Comparison of ENCODE assay signal across 10 mouse cellular contexts in genomic region chr19:53394552-53394951, GRCm38 (mm10). TPM values are rescaled to one million over a fixed set of nuclear protein-coding genes. Genes with fewer than 3 reads are reported as not detected.
DNase-seq lines count a peak whose midpoint lies in the region; ATAC-seq and TF ChIP-seq lines count a peak whose summit lies in the region.
"Had no signal": no experiment of that assay in that cellular context is flagged by ENCODE, and none has a peak within 500 bp of the region (broad histone marks: within the 10 kb centered on the region; RNA-seq: fewer than 3 reads in every experiment).

No protein-coding gene starts in this region.

- DNase-seq in intestine, embryonic 14.5 days (ENCODE audit: low spot score) = peak; percentile 68
- DNase-seq in 416B (ENCODE audit: low read depth) (peak; percentile 91), Patski (ENCODE audit: low read depth, low spot score) (no peak)
- DNase-seq in lung, adult 2 months = peak; percentile 24
- DNase-seq in thymus, postnatal 4 days = peak; percentile 29
- DNase-seq in spleen, postnatal 14 days (ENCODE audit: low spot score in 2 of 2) = no peak

- H3K36me3 ChIP-seq in intestine, embryonic 14.5 days (ENCODE audit: control insufficient read depth, insufficient read depth, low read length) = no peaks in the 10 kb centered on the region
- no peaks in the 10 kb centered on the region for H3K36me3 ChIP-seq in intestine, embryonic 16.5 days (ENCODE audit: control insufficient read depth, insufficient read depth, low read length)
- H3K36me3 ChIP-seq: embryonic facial prominence, embryonic 12.5 days; midbrain, embryonic 12.5 days had no signal

- 20% methylated on average over 7 of the region's 7 CpGs for WGBS in intestine, embryonic 14.5 days
- 11% methylated on average over 7 of the region's 7 CpGs for WGBS in intestine, embryonic 16.5 days
- 3% methylated on average over 7 of the region's 7 CpGs for WGBS in lung, adult 2 months

- TF ChIP-seq CTCF in Patski (IDR thresholded peaks at IDR 0.05) = peak; percentile 64
- TF ChIP-seq CTCF in embryonic fibroblast, embryonic 13.5 days (IDR thresholded peaks at IDR 0.05; ENCODE audit: borderline replicate concordance, insufficient read depth, low read length) = no peak
- TF ChIP-seq CTCF in lung, adult 2 months (IDR thresholded peaks at IDR 0.05; ENCODE audit: insufficient read depth, low read length) = no peak

- no peaks in the 10 kb centered on the region for H3K9me3 ChIP-seq in intestine, embryonic 14.5 days (ENCODE audit: control insufficient read depth, low read length)
- no peaks in the 10 kb centered on the region for H3K9me3 ChIP-seq in intestine, embryonic 16.5 days (ENCODE audit: control insufficient read depth, low read length)
- H3K9me3 ChIP-seq: embryonic facial prominence, embryonic 12.5 days; midbrain, embryonic 12.5 days had no signal

- no peak overlapping the region for H3K27ac ChIP-seq in intestine, embryonic 14.5 days (ENCODE audit: low read depth)
- H3K27ac ChIP-seq in intestine, embryonic 16.5 days (ENCODE audit: low read length) = no peak overlapping the region
- H3K27ac ChIP-seq in embryonic fibroblast, embryonic 13.5 days (ENCODE audit: insufficient read depth, low read length) = peak overlapping the region; percentile 17; the same call in 1 of the 2 replicates
- H3K27ac ChIP-seq: embryonic facial prominence, embryonic 12.5 days; midbrain, embryonic 12.5 days had no signal

- CTCF ChIA-PET in Patski (lab: Charles Lee) = interaction anchor here (0.7 to 3.0 kb wide), 24 partner anchors 11 to 255 kb away, joined by 3 to 13 read pairs (median 4); no protein-coding TSS in a partner anchor

- H3K27me3 ChIP-seq in intestine, embryonic 14.5 days (replicated peaks; ENCODE audit: control insufficient read depth, insufficient read depth, low read length) = no peaks in the 10 kb centered on the region
- no peaks in the 10 kb centered on the region for H3K27me3 ChIP-seq in intestine, embryonic 16.5 days (replicated peaks; ENCODE audit: control insufficient read depth, insufficient read depth, low read length)
- no peaks in the 10 kb centered on the region for H3K27me3 ChIP-seq in Patski
- H3K27me3 ChIP-seq: embryonic facial prominence, embryonic 12.5 days; midbrain, embryonic 12.5 days had no signal

- H3K4me1 ChIP-seq in intestine, embryonic 14.5 days (replicated peaks; ENCODE audit: control insufficient read depth, insufficient read depth, low read length) = peaks cover 4% of the 10 kb centered on the region
- 0 out of 2 replicates have a peak, but pooled peaks cover 2% of the 10 kb centered on the region for H3K4me1 ChIP-seq in intestine, embryonic 16.5 days (ENCODE audit: control insufficient read depth, insufficient read depth, low read length)
- H3K4me1 ChIP-seq in embryonic fibroblast, embryonic 13.5 days (ENCODE audit: control insufficient read depth, insufficient read depth, low read length) = no peaks in the 10 kb centered on the region
- peaks cover 4% of the 10 kb centered on the region for H3K4me1 ChIP-seq in lung, adult 2 months (ENCODE audit: control insufficient read depth, insufficient read depth, low read length)

- no peak overlapping the region for H3K4me3 ChIP-seq in intestine, embryonic 14.5 days (ENCODE audit: low read depth, low read length)
- no peak overlapping the region for H3K4me3 ChIP-seq in intestine, embryonic 16.5 days (ENCODE audit: low read length)
- no peak overlapping the region for H3K4me3 ChIP-seq in embryonic fibroblast, embryonic 13.5 days (ENCODE audit: insufficient read depth, low read length)
- no peak overlapping the region for H3K4me3 ChIP-seq in lung, adult 2 months (replicated peaks; ENCODE audit: extremely low read depth, low read depth, low read length)
- H3K4me3 ChIP-seq: embryonic facial prominence, embryonic 12.5 days; midbrain, embryonic 12.5 days had no signal

- in situ Hi-C loops in Patski (cut with MboI; ENCODE audit: low pct_unique_long_range_greater_than_20kb) = loop anchor here (5.0 to 25.0 kb wide), 3 partner anchors 248 to 543 kb away; partner anchors contain the start of genes Bbip1 and Shoc2

- H3K9ac ChIP-seq in intestine, embryonic 14.5 days (ENCODE audit: low read length) = no peak overlapping the region
- H3K9ac ChIP-seq in intestine, embryonic 16.5 days (ENCODE audit: low read depth, low read length) = no peak overlapping the region
- H3K9ac ChIP-seq: embryonic facial prominence, embryonic 12.5 days; midbrain, embryonic 12.5 days had no signal

- POLR2A ChIA-PET in Patski (lab: Charles Lee) = interaction anchor here (0.7 to 1.2 kb wide), 3 partner anchors 16 to 267 kb away, joined by 3 to 6 read pairs (median 3); no protein-coding TSS in a partner anchor

- no peak for TF ChIP-seq POLR2A in embryonic fibroblast, embryonic 13.5 days (IDR thresholded peaks at IDR 0.05; ENCODE audit: low read depth, low read length)
- no peak for TF ChIP-seq POLR2A in lung, adult 2 months (IDR thresholded peaks at IDR 0.05; ENCODE audit: borderline replicate concordance, extremely low read depth, low read depth, low read length)

- no peak for ATAC-seq in intestine, embryonic 14.5 days (replicated peaks; ENCODE audit: low FRiP score, low TSS enrichment, low read depth)
- no peak for ATAC-seq in intestine, embryonic 16.5 days
- no peak for ATAC-seq in Patski

- no peak overlapping the region for H3K4me2 ChIP-seq in intestine, embryonic 14.5 days (ENCODE audit: low read length)
- no peak overlapping the region for H3K4me2 ChIP-seq in intestine, embryonic 16.5 days (ENCODE audit: low read depth, low read length)
- H3K4me2 ChIP-seq: embryonic facial prominence, embryonic 12.5 days; midbrain, embryonic 12.5 days had no signal

RNA-seq across cellular contexts. Expression of gene Smndc1, which starts 4.2 kb away (rescaled TPM):
- 43.8 and 43.9 TPM in 2 replicates for polyA plus RNA-seq in intestine, embryonic 14.5 days (2014; fragmentation: Nextera tagmentation; extraction: Ambion mirVana)
- polyA plus RNA-seq in intestine, embryonic 16.5 days (2015; fragmentation: Nextera tagmentation; extraction: Ambion mirVana) = 36.3 and 40.5 TPM in 2 replicates
- polyA plus RNA-seq in Patski (2021) = 59.3 TPM
- 55.0 and 61.7 TPM in 2 replicates for polyA plus RNA-seq in embryonic fibroblast, embryonic 13.5 days (2011; ENCODE audit: insufficient read length, low read depth, missing spikeins)
- 3.9 and 6.2 TPM in 2 replicates for polyA plus RNA-seq in lung, adult 2 months (2012; rRNA removed)

RNA-seq across cellular contexts. Expression of gene Gm10197, which starts 23.0 kb away (rescaled TPM):
- polyA plus RNA-seq in intestine, embryonic 14.5 days (2014; fragmentation: Nextera tagmentation; extraction: Ambion mirVana) = 2.2 TPM in 1 of 2 replicates, not detected in the other
- polyA plus RNA-seq in intestine, embryonic 16.5 days (2015; fragmentation: Nextera tagmentation; extraction: Ambion mirVana) = not detected in 2 replicates
- 32.0 TPM for polyA plus RNA-seq in Patski (2021)
- not detected in 2 replicates for polyA plus RNA-seq in embryonic fibroblast, embryonic 13.5 days (2011; ENCODE audit: insufficient read length, low read depth, missing spikeins)
- not detected in 2 replicates for polyA plus RNA-seq in lung, adult 2 months (2012; rRNA removed)
- polyA plus RNA-seq: embryonic facial prominence, embryonic 12.5 days; midbrain, embryonic 12.5 days had no signal

Comparison
In these comparisons a context has a peak if more than half of its experiments do, and no peak if none do; other contexts are left out.
1. DNase-seq: peak in intestine, embryonic 14.5 days (single experiment), 416B (single experiment), lung, adult 2 months (single experiment) and thymus, postnatal 4 days (single experiment); none in Patski (single experiment) and spleen, postnatal 14 days (0 of 2).
2. RNA of gene Gm10197, which starts 23.0 kb away (polyA plus RNA-seq): 32.0 TPM in Patski (single experiment); 2.2 TPM in intestine, embryonic 14.5 days, not detected in intestine, embryonic 16.5 days, not detected in embryonic fibroblast, embryonic 13.5 days and not detected in lung, adult 2 months; every median in the first group is over 10 times any median in the second.